ENCODE assay signal across 8 mouse cellular contexts in the genomic region with DNA sequence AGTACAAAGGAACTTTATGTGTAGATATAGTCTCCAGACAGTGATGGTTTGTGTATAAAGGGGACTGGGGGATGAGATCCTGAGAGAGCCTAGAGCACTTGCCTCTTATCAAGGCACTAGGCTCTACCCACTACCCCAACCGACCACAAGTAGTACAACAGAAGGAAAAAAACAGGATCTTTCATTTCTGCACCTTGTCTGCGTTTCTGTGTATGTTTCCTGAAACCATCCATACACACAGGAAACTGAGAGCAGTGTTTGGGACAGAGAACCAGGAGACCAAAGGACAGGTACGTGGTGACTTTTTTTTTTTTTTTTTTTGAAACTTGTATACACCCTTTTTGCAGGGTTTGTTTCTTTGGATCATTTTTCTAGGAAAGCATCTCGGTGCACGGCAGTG. TPM values are rescaled to one million over a fixed set of nuclear protein-coding genes. Genes with fewer than 3 reads are reported as not detected.
DNase-seq lines count a peak whose midpoint lies in the region; ATAC-seq lines count a peak whose summit lies in the region.

No protein-coding gene starts in this region.

- peak overlapping the region; percentile 87 for H3K4me3 ChIP-seq in lung, embryonic 16.5 days (ENCODE audit: low read length)
- peak overlapping the region; percentile 69 for H3K4me3 ChIP-seq in embryonic facial prominence, embryonic 12.5 days
- H3K4me3 ChIP-seq in limb, embryonic 13.5 days = peak overlapping the region; percentile 91

- no peak overlapping the region for H3K27ac ChIP-seq in lung, embryonic 16.5 days (ENCODE audit: low read length)
- no peak overlapping the region for H3K27ac ChIP-seq in embryonic facial prominence, embryonic 12.5 days
- H3K27ac ChIP-seq in limb, embryonic 13.5 days = no peak overlapping the region

- H3K4me1 ChIP-seq in lung, embryonic 16.5 days (replicated peaks; ENCODE audit: control insufficient read depth, insufficient read depth, low read length) = peaks cover 4% of the 10 kb centered on the region; the same call in 1 of the 2 replicates
- peaks cover 16% of the 10 kb centered on the region for H3K4me1 ChIP-seq in embryonic facial prominence, embryonic 12.5 days
- H3K4me1 ChIP-seq in limb, embryonic 13.5 days = peaks cover 11% of the 10 kb centered on the region

- no peak for DNase-seq in lung, postnatal 10 days
- DNase-seq in splenic B cell, adult 2 months (ENCODE audit: low read depth, low spot score) = peak; percentile 13
- no peak for DNase-seq in ovary, adult 18-20 months (ENCODE audit: low spot score)
- no peak for DNase-seq in right cerebral cortex, adult 18-20 months
- DNase-seq in urinary bladder, adult 18-20 months (ENCODE audit: low spot score in 2 of 2) = no peak

- no peaks in the 10 kb centered on the region for H3K9me3 ChIP-seq in lung, embryonic 16.5 days (ENCODE audit: control insufficient read depth, low read length)
- no peaks in the 10 kb centered on the region for H3K9me3 ChIP-seq in embryonic facial prominence, embryonic 12.5 days
- H3K9me3 ChIP-seq in limb, embryonic 13.5 days = no peaks in the 10 kb centered on the region

- peak overlapping the region; percentile 79 for H3K4me2 ChIP-seq in lung, embryonic 16.5 days (ENCODE audit: low read depth, low read length)
- H3K4me2 ChIP-seq in embryonic facial prominence, embryonic 12.5 days (replicated peaks) = peak overlapping the region; percentile 65
- peak overlapping the region; percentile 76 for H3K4me2 ChIP-seq in limb, embryonic 13.5 days (replicated peaks)

- no peaks in the 10 kb centered on the region for H3K36me3 ChIP-seq in lung, embryonic 16.5 days (ENCODE audit: control insufficient read depth, insufficient read depth, low read length)
- H3K36me3 ChIP-seq in embryonic facial prominence, embryonic 12.5 days = no peaks in the 10 kb centered on the region
- no peaks in the 10 kb centered on the region for H3K36me3 ChIP-seq in limb, embryonic 13.5 days
- H3K36me3 ChIP-seq in splenic B cell, adult 2 months (ENCODE audit: control insufficient read depth, insufficient read depth, low read length, poor library complexity, severe bottlenecking) = no peaks in the 10 kb centered on the region

- H3K9ac ChIP-seq in lung, embryonic 16.5 days (ENCODE audit: low read length) = peak overlapping the region; percentile 92
- peak overlapping the region; percentile 73; the same call in 1 of the 2 replicates for H3K9ac ChIP-seq in embryonic facial prominence, embryonic 12.5 days
- peak overlapping the region; percentile 92 for H3K9ac ChIP-seq in limb, embryonic 13.5 days

- 7% methylated on average over 5 of the region's 5 CpGs for WGBS in lung, embryonic 16.5 days
- WGBS in embryonic facial prominence, embryonic 12.5 days = 13% methylated on average over 5 of the region's 5 CpGs
- whole genome bisulfite sequencing in limb, embryonic 13.5 days = 14% methylated on average over 5 of the region's 5 CpGs

- H3K27me3 ChIP-seq in lung, embryonic 16.5 days (ENCODE audit: control insufficient read depth, insufficient read depth, low read depth, low read length) = no peaks in the 10 kb centered on the region
- no peaks in the 10 kb centered on the region for H3K27me3 ChIP-seq in embryonic facial prominence, embryonic 12.5 days
- peaks cover 7% of the 10 kb centered on the region; the same call in 1 of the 2 replicates for H3K27me3 ChIP-seq in limb, embryonic 13.5 days
- no peaks in the 10 kb centered on the region for H3K27me3 ChIP-seq in splenic B cell, adult 2 months (ENCODE audit: control insufficient read depth, insufficient read depth, low read length, poor library complexity, severe bottlenecking)

- no peak for ATAC-seq in lung, embryonic 16.5 days (ENCODE audit: low read depth)
- no peak for ATAC-seq in embryonic facial prominence, embryonic 12.5 days (ENCODE audit: insufficient number of reproducible peaks, insufficient read depth, low FRiP score, low TSS enrichment)
- no peak for ATAC-seq in limb, embryonic 13.5 days (ENCODE audit: low FRiP score, low read depth)

RNA-seq across cellular contexts. Expression of a gene that starts 0.7 kb away (rescaled TPM):
- polyA plus RNA-seq in lung, embryonic 16.5 days (2015; fragmentation: Nextera tagmentation; extraction: Ambion mirVana) = 30.2 and 38.9 TPM in 2 replicates
- 37.2 and 38.1 TPM in 2 replicates for polyA plus RNA-seq in embryonic facial prominence, embryonic 12.5 days (2016; fragmentation: Nextera tagmentation; extraction: Ambion mirVana)
- 42.3 and 47.1 TPM in 2 replicates for polyA plus RNA-seq in limb, embryonic 13.5 days (2015; fragmentation: Nextera tagmentation; extraction: Ambion mirVana)

RNA-seq across cellular contexts. Expression of a gene that starts 19.5 kb away (rescaled TPM):
- 123 and 127 TPM in 2 replicates for polyA plus RNA-seq in lung, embryonic 16.5 days (2015; fragmentation: Nextera tagmentation; extraction: Ambion mirVana)
- polyA plus RNA-seq in embryonic facial prominence, embryonic 12.5 days (2016; fragmentation: Nextera tagmentation; extraction: Ambion mirVana) = 152 and 154 TPM in 2 replicates
- 151 TPM in 2 replicates for polyA plus RNA-seq in limb, embryonic 13.5 days (2015; fragmentation: Nextera tagmentation; extraction: Ambion mirVana)
